Mouse (Mus musculus) G1E (cell line): ENCODE measurements at regions not wholly inside any gene's neighbourhood (a gene's known extent, or its start where the extent isn't known, plus 50 kb on each side); places are given as distances from the start of the nearest gene placed in this dataset.
"Not testable (repeated sequence)": the region's sequence is repeated elsewhere in the genome, so short reads cannot be mapped to it uniquely, and the experiment has no call there.

Source experiments
- ATAC-seq: 2 replicates; pipeline ENCODE4 v1.8.0; 2016; ENCODE audit warnings: mild to moderate bottlenecking; ENCODE audit not compliant: insufficient number of reproducible peaks, poor library complexity, low FRiP score, severe bottlenecking; ENCODE audit errors: extremely low read depth
- DNase-seq: peaks from one replicate; pipeline ENCODE4 v3.0.0; 2012; ENCODE audit warnings: low spot score
- H3K27me3 ChIP-seq: 2 replicates; pipeline ENCODE4 v1.6.1; 2012; ENCODE audit warnings: mild to moderate bottlenecking, low read length, inconsistent platforms; ENCODE audit not compliant: insufficient read depth
- H3K36me3 ChIP-seq: replicated peaks from 2 replicates; pipeline ENCODE3; 2012; ENCODE audit warnings: mild to moderate bottlenecking, inconsistent platforms
- H3K4me1 ChIP-seq: 2 replicates; pipeline ENCODE4 v1.6.1; 2012; ENCODE audit warnings: low read depth, low read length, inconsistent platforms, mixed read lengths; ENCODE audit not compliant: insufficient read depth
- H3K4me3 ChIP-seq: 2 replicates; pipeline ENCODE4 v1.5.1; 2012; ENCODE audit warnings: low read depth, mild to moderate bottlenecking, inconsistent platforms, low read length, moderate library complexity, mixed read lengths
- H3K9me3 ChIP-seq: replicated peaks from 2 replicates; pipeline ENCODE4 v1.6.1; 2012; ENCODE audit warnings: inconsistent platforms
- CTCF ChIP-seq: IDR thresholded peaks from 2 replicates; pipeline ENCODE4 v1.5.1; 2012; ENCODE audit warnings: low read depth, low read length, inconsistent platforms, mixed read lengths
- GATA1 ChIP-seq: IDR thresholded peaks from 2 replicates; pipeline ENCODE4 v1.6.1; 2012; ENCODE audit warnings: borderline replicate concordance, low read length, inconsistent platforms, mixed read lengths
- GATA2 ChIP-seq: IDR thresholded peaks from 2 replicates; pipeline ENCODE4 v1.6.1; 2012; ENCODE audit warnings: low read depth, low read length, inconsistent platforms, borderline replicate concordance
- POLR2AphosphoS5 ChIP-seq: IDR thresholded peaks from 2 replicates; pipeline ENCODE4 v1.6.1; 2012; ENCODE audit warnings: low read depth, low read length, inconsistent platforms; ENCODE audit not compliant: insufficient replicate concordance
- TAL1 ChIP-seq: conservative IDR thresholded peaks from 2 replicates; pipeline ENCODE4 v1.6.1; 2012; ENCODE audit warnings: low read depth, low read length, inconsistent platforms, mixed read lengths

GRCm38 (mm10) chr2:71597956-71598355, 51.4 kb upstream of the Dlx2 start:
- TF ChIP-seq POLR2AphosphoS5 (no peak), GATA1 (no peak), TAL1 (no peak), GATA2 (no peak), CTCF (no peak)
- Histone ChIP-seq H3K36me3 (no peaks in the 10 kb centered on the region), H3K27me3 (peaks cover 8% of the 10 kb centered on the region), H3K9me3 (no peaks in the 10 kb centered on the region), H3K4me1 (0 out of 2 replicates have a peak, but pooled peaks cover 3% of the 10 kb centered on the region), H3K4me3 (no peak overlapping the region)
- DNase-seq, result no peak
- no peak for ATAC-seq

GRCm38 (mm10) chr2:71598368-71598767, 51.8 kb upstream of the Dlx2 start:
- Histone ChIP-seq H3K4me3 (no peak overlapping the region), H3K9me3 (no peaks in the 10 kb centered on the region), H3K27me3 (peaks cover 8% of the 10 kb centered on the region), H3K4me1 (0 out of 2 replicates have a peak, but pooled peaks cover 3% of the 10 kb centered on the region), H3K36me3 (no peaks in the 10 kb centered on the region)
- no peak for TF ChIP-seq GATA2
- no peak for TF ChIP-seq GATA1
- no peak for TF ChIP-seq POLR2AphosphoS5
- TF ChIP-seq TAL1, result no peak
- no peak for TF ChIP-seq CTCF
- ATAC-seq (no peak), DNase-seq (no peak)

GRCm38 (mm10) chr2:71598778-71599177, 52.2 kb upstream of the Dlx2 start:
- H3K9me3 ChIP-seq, result no peaks in the 10 kb centered on the region
- TF ChIP-seq CTCF (peak; percentile 84), TAL1 (no peak)
- H3K4me1 ChIP-seq, result 0 out of 2 replicates have a peak, but pooled peaks cover 3% of the 10 kb centered on the region
- no peak overlapping the region for H3K4me3 ChIP-seq
- ATAC-seq, result no peak
- peaks cover 8% of the 10 kb centered on the region for H3K27me3 ChIP-seq
- peak; percentile 38 for DNase-seq
- no peaks in the 10 kb centered on the region for H3K36me3 ChIP-seq

GRCm38 (mm10) chr2:71600213-71600612, 53.7 kb upstream of the Dlx2 start:
- ATAC-seq, result no peak
- H3K4me1 ChIP-seq, result 0 out of 2 replicates have a peak, but pooled peaks cover 3% of the 10 kb centered on the region
- DNase-seq, result no peak
- no peaks in the 10 kb centered on the region for H3K9me3 ChIP-seq
- H3K4me3 ChIP-seq, result no peak overlapping the region
- H3K27me3 ChIP-seq, result peaks cover 3% of the 10 kb centered on the region; the same call in 1 of the 2 replicates
- no peaks in the 10 kb centered on the region for H3K36me3 ChIP-seq
- TF ChIP-seq GATA2 (no peak), POLR2AphosphoS5 (no peak), GATA1 (no peak), CTCF (no peak), TAL1 (no peak)

GRCm38 (mm10) chr2:71600999-71601398, 54.4 kb upstream of the Dlx2 start:
- Histone ChIP-seq H3K27me3 (peaks cover 3% of the 10 kb centered on the region; the same call in 1 of the 2 replicates), H3K36me3 (no peaks in the 10 kb centered on the region), H3K4me3 (no peak overlapping the region), H3K9me3 (no peaks in the 10 kb centered on the region), H3K4me1 (0 out of 2 replicates have a peak, but pooled peaks cover 3% of the 10 kb centered on the region)
- TF ChIP-seq POLR2AphosphoS5 (no peak), GATA1 (no peak), CTCF (no peak), TAL1 (no peak)
- no peak for ATAC-seq
- no peak for DNase-seq

- H3K4me3 ChIP-seq, H3K9me3 ChIP-seq, H3K27me3 ChIP-seq, H3K36me3 ChIP-seq, H3K4me1 ChIP-seq, DNase-seq, ATAC-seq: not testable (repeated sequence)
Measured at GRCm38 (mm10) chr2:71603796-71604195, 57.2 kb upstream of the Dlx2 start.

- no peaks in the 10 kb centered on the region for H3K9me3 ChIP-seq
- no peak overlapping the region for H3K4me3 ChIP-seq
- H3K4me1 ChIP-seq, result no peaks in the 10 kb centered on the region
- ATAC-seq (no peak), DNase-seq (no peak)
- TF ChIP-seq GATA1, result no peak
- TF ChIP-seq CTCF, result no peak
- no peak for TF ChIP-seq POLR2AphosphoS5
- no peak for TF ChIP-seq TAL1
- no peak for TF ChIP-seq GATA2
- H3K36me3 ChIP-seq, result no peaks in the 10 kb centered on the region
- H3K27me3 ChIP-seq, result peaks cover under 1% of the 10 kb centered on the region
Measured at GRCm38 (mm10) chr2:71605606-71606005, 59.1 kb upstream of the Dlx2 start.
